Mouse (Mus musculus): Measurements from ENCODE around the gene Snx19. TPM values are rescaled to one million over a fixed set of nuclear protein-coding genes. Genes with fewer than 3 reads are reported as not detected.
A peak's percentile ranks its signal among the peaks of the same experiment; 100 is the strongest.

Gene Snx19
- total and polyA plus RNA-seq, 2 experiments from 2014 or later = 12.0 to 19.9 TPM

GRCm38 (mm10) chr9:30454527-30454926 is 27.6 kb downstream of the Snx19 start:
- Histone ChIP-seq H3K27me3 (ENCODE audit: control insufficient read depth, insufficient read depth, low read length) (no peaks in the 10 kb centered on the region), H3K9me3 (replicated peaks; ENCODE audit: control insufficient read depth, low read length) (no peaks in the 10 kb centered on the region), H3K36me3 (replicated peaks; ENCODE audit: control insufficient read depth, insufficient read depth, low read length) (peaks cover 30% of the 10 kb centered on the region), H3K27ac (ENCODE audit: low read depth) (no peak overlapping the region), H3K4me3 (ENCODE audit: low read depth, low read length) (no peak overlapping the region), H3K9ac (replicated peaks; ENCODE audit: low read depth, low read length) (no peak overlapping the region), H3K4me1 (ENCODE audit: control insufficient read depth, insufficient read depth) (peaks cover 7% of the 10 kb centered on the region; the same call in 1 of the 2 replicates), H3K4me2 (ENCODE audit: low read depth, low read length) (no peak overlapping the region)
- whole genome bisulfite sequencing = 83% methylated on average over 2 of the region's 2 CpGs
- ATAC-seq (ENCODE audit: insufficient read depth, low read depth) (no peak), DNase-seq (ENCODE audit: low spot score) (no peak)
- TF ChIP-seq CTCF (IDR thresholded peaks at IDR 0.05; ENCODE audit: low read depth) (no peak), EP300 (IDR thresholded peaks at IDR 0.05; ENCODE audit: low read depth) (no peak)

- 53% methylated on average over 6 of the region's 6 CpGs for WGBS
- H3K4me1 ChIP-seq (ENCODE audit: control insufficient read depth, insufficient read depth) = peaks cover 25% of the 10 kb centered on the region; the same call in 1 of the 2 replicates
- ATAC-seq (ENCODE audit: insufficient read depth, low read depth) (0 out of 2 replicates have a peak, but pooled peaks have one; percentile 34), DNase-seq (ENCODE audit: low spot score) (no peak)
- peaks cover 18% of the 10 kb centered on the region for H3K36me3 ChIP-seq (replicated peaks; ENCODE audit: control insufficient read depth, insufficient read depth, low read length)
- TF ChIP-seq EP300 (IDR thresholded peaks at IDR 0.05; ENCODE audit: low read depth) = no peak
- no peak for TF ChIP-seq CTCF (IDR thresholded peaks at IDR 0.05; ENCODE audit: low read depth)
- no peak overlapping the region for H3K4me2 ChIP-seq (ENCODE audit: low read depth, low read length)
- peak overlapping the region; percentile 34; the same call in 1 of the 2 replicates for H3K27ac ChIP-seq (ENCODE audit: low read depth)
- no peaks in the 10 kb centered on the region for H3K9me3 ChIP-seq (replicated peaks; ENCODE audit: control insufficient read depth, low read length)
- no peak overlapping the region for H3K4me3 ChIP-seq (ENCODE audit: low read depth, low read length)
- H3K27me3 ChIP-seq (ENCODE audit: control insufficient read depth, insufficient read depth, low read length) = no peaks in the 10 kb centered on the region
- H3K9ac ChIP-seq (replicated peaks; ENCODE audit: low read depth, low read length) = no peak overlapping the region
Measured at GRCm38 (mm10) chr9:30456250-30456649, 29.3 kb downstream of the Snx19 start.

- no peak overlapping the region for H3K9ac ChIP-seq (replicated peaks; ENCODE audit: low read depth, low read length)
- 20% methylated on average over 8 of the region's 8 CpGs for WGBS
- H3K27me3 ChIP-seq (ENCODE audit: control insufficient read depth, insufficient read depth, low read length) = no peaks in the 10 kb centered on the region
- peaks cover 37% of the 10 kb centered on the region for H3K36me3 ChIP-seq (replicated peaks; ENCODE audit: control insufficient read depth, insufficient read depth, low read length)
- ATAC-seq (ENCODE audit: insufficient read depth, low read depth) (peak; percentile 75), DNase-seq (ENCODE audit: low spot score) (peak; percentile 45)
- H3K27ac ChIP-seq (ENCODE audit: low read depth) = peak overlapping the region; percentile 32
- peaks cover 27% of the 10 kb centered on the region; the same call in 1 of the 2 replicates for H3K4me1 ChIP-seq (ENCODE audit: control insufficient read depth, insufficient read depth)
- no peak overlapping the region for H3K4me2 ChIP-seq (ENCODE audit: low read depth, low read length)
- no peak for TF ChIP-seq CTCF (IDR thresholded peaks at IDR 0.05; ENCODE audit: low read depth)
- TF ChIP-seq EP300 (IDR thresholded peaks at IDR 0.05; ENCODE audit: low read depth) = no peak
- H3K4me3 ChIP-seq (ENCODE audit: low read depth, low read length) = no peak overlapping the region
- no peaks in the 10 kb centered on the region for H3K9me3 ChIP-seq (replicated peaks; ENCODE audit: control insufficient read depth, low read length)
Measured at GRCm38 (mm10) chr9:30460501-30460900, 33.6 kb downstream of the Snx19 start.

- no peaks in the 10 kb centered on the region for H3K27me3 ChIP-seq (ENCODE audit: control insufficient read depth, insufficient read depth, low read length)
- DNase-seq (ENCODE audit: low spot score) = peak; percentile 30
- no peak overlapping the region for H3K4me2 ChIP-seq (ENCODE audit: low read depth, low read length)
- H3K9me3 ChIP-seq (replicated peaks; ENCODE audit: control insufficient read depth, low read length) = no peaks in the 10 kb centered on the region
- TF ChIP-seq CTCF (IDR thresholded peaks at IDR 0.05; ENCODE audit: low read depth) (no peak), EP300 (IDR thresholded peaks at IDR 0.05; ENCODE audit: low read depth) (peak; percentile 39; the same call in 1 of the 2 replicates)
- peak; percentile 62 for ATAC-seq (ENCODE audit: insufficient read depth, low read depth)
- no peak overlapping the region for H3K4me3 ChIP-seq (ENCODE audit: low read depth, low read length)
- H3K36me3 ChIP-seq (replicated peaks; ENCODE audit: control insufficient read depth, insufficient read depth, low read length) = peaks cover 60% of the 10 kb centered on the region
- peaks cover 19% of the 10 kb centered on the region; the same call in 1 of the 2 replicates for H3K4me1 ChIP-seq (ENCODE audit: control insufficient read depth, insufficient read depth)
- peak overlapping the region; percentile 72 for H3K27ac ChIP-seq (ENCODE audit: low read depth)
- no peak overlapping the region for H3K9ac ChIP-seq (replicated peaks; ENCODE audit: low read depth, low read length)
- 56% methylated on average over 4 of the region's 4 CpGs for WGBS
Measured at GRCm38 (mm10) chr9:30464661-30465060, 37.8 kb downstream of the Snx19 start.

DNA sequence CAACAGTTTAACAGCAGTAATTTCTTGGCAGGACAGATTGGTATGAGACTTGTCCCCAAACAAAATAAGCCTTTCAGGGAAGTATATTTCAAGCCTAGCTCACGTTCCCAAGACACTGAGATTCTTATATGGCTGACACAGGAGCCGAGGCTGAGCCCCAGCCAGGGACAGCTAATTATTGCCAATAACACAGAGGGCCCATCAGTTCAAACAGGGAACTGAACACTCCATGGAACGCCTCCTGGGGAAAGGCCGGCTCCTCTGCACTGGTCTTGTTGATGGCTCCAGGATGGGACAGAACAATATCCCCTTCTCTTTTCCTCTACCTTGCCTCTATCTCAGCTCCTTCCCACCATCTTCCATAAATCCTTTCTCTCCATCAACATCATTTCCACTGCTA is 53.1 kb downstream of the Snx19 start:
- Histone ChIP-seq H3K4me2 (ENCODE audit: low read depth, low read length) (no peak overlapping the region), H3K27me3 (ENCODE audit: control insufficient read depth, insufficient read depth, low read length) (no peaks in the 10 kb centered on the region), H3K36me3 (replicated peaks; ENCODE audit: control insufficient read depth, insufficient read depth, low read length) (no peaks in the 10 kb centered on the region), H3K4me3 (ENCODE audit: low read depth, low read length) (no peak overlapping the region), H3K9me3 (replicated peaks; ENCODE audit: control insufficient read depth, low read length) (no peaks in the 10 kb centered on the region), H3K4me1 (ENCODE audit: control insufficient read depth, insufficient read depth) (0 out of 2 replicates have a peak, but pooled peaks cover 4% of the 10 kb centered on the region), H3K27ac (ENCODE audit: low read depth) (no peak overlapping the region), H3K9ac (replicated peaks; ENCODE audit: low read depth, low read length) (no peak overlapping the region)
- ATAC-seq (ENCODE audit: insufficient read depth, low read depth) (no peak), DNase-seq (ENCODE audit: low spot score) (no peak)
- WGBS = 49% methylated on average over 4 of the region's 4 CpGs
- no peak for TF ChIP-seq EP300 (IDR thresholded peaks at IDR 0.05; ENCODE audit: low read depth)

DNA sequence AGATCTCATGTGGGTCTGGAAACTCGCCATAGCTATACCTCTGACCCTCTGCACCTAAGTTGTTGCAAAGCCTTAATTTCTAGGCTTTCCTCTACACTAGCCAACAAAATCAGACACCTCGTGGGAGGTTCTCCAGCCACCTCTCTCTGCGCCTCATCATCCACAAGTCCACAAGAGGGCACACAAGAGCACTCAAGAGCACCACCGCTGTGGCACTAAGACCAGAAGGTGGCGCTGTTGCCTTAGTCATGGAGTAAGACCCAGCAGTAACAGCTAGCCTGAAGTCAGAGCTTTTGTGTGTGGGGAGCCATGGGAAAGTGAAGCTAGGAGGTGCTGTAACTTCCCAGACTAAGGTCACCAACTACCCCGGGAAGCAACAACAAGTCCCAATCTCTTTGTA is 53.6 kb downstream of the Snx19 start:
- no peaks in the 10 kb centered on the region for H3K27me3 ChIP-seq (ENCODE audit: control insufficient read depth, insufficient read depth, low read length)
- H3K4me3 ChIP-seq (ENCODE audit: low read depth, low read length) = no peak overlapping the region
- DNase-seq (ENCODE audit: low spot score) = peak; percentile 94
- no peaks in the 10 kb centered on the region for H3K36me3 ChIP-seq (replicated peaks; ENCODE audit: control insufficient read depth, insufficient read depth, low read length)
- no peaks in the 10 kb centered on the region for H3K9me3 ChIP-seq (replicated peaks; ENCODE audit: control insufficient read depth, low read length)
- no peak overlapping the region for H3K9ac ChIP-seq (replicated peaks; ENCODE audit: low read depth, low read length)
- peak; percentile 87 for ATAC-seq (ENCODE audit: insufficient read depth, low read depth)
- no peak overlapping the region for H3K27ac ChIP-seq (ENCODE audit: low read depth)
- H3K4me1 ChIP-seq (ENCODE audit: control insufficient read depth, insufficient read depth) = 0 out of 2 replicates have a peak, but pooled peaks cover 4% of the 10 kb centered on the region
- H3K4me2 ChIP-seq (ENCODE audit: low read depth, low read length) = no peak overlapping the region
- WGBS = 2% methylated on average over 6 of the region's 6 CpGs
- TF ChIP-seq CTCF (IDR thresholded peaks at IDR 0.05; ENCODE audit: low read depth) (peak; percentile 100), EP300 (IDR thresholded peaks at IDR 0.05; ENCODE audit: low read depth) (no peak)

All from heart, postnatal 0 days (tissue).